Mouse (Mus musculus) monocyte, adult 5-6 weeks (primary cell): ENCODE results near the gene Rbm6. TPM values are rescaled to one million over a fixed set of nuclear protein-coding genes. Genes with fewer than 3 reads are reported as not detected.

Experiments
- ATAC-seq: fragments of 153-309, 156-312 bp; replicated peaks from 2 replicates; pipeline ENCODE4 v1.8.0; 2017; ENCODE audit warnings: mild to moderate bottlenecking; ENCODE audit not compliant: low TSS enrichment, insufficient number of reproducible peaks, severe bottlenecking, poor library complexity, low FRiP score
- total RNA-seq: library from RNA; stranded (forward); fragments of 200-1000, 200-491, 200-594 nt; gene quantifications from 3 replicates; pipeline ENCODE4 v1.2.3, GENCODE M21; 2017

The Rbm6 gene
- total RNA-seq, 1 experiment from 2014 or later: 166 TPM

GRCm38 (mm10) chr9:107888267-107888850 is 15.3 kb upstream of the Rbm6 start:
- no peak for ATAC-seq

- peak; percentile 96 for ATAC-seq
Measured at GRCm38 (mm10) chr9:107887804-107888266, 14.8 kb upstream of the Rbm6 start, which contains the start of gene Mon1a. TSS of gene Mon1a (plus strand) at chr9:107888151.

GRCm38 (mm10) chr9:107880411-107880810 is 7.4 kb upstream of the Rbm6 start:
- no peak for ATAC-seq

- peak; percentile 98 for ATAC-seq
Measured at GRCm38 (mm10) chr9:107872350-107873098, 513 bp downstream of the Rbm6 start.

GRCm38 (mm10) chr9:107866081-107866480 is 7.0 kb downstream of the Rbm6 start:
- no peak for ATAC-seq

GRCm38 (mm10) chr9:107864493-107864892 is 8.5 kb downstream of the Rbm6 start:
- ATAC-seq: no peak

- no peak for ATAC-seq
Measured at GRCm38 (mm10) chr9:107858343-107858742, 14.7 kb downstream of the Rbm6 start.

GRCm38 (mm10) chr9:107848922-107849321 is 24.1 kb downstream of the Rbm6 start:
- ATAC-seq: no peak

- no peak for ATAC-seq
Measured at GRCm38 (mm10) chr9:107842709-107843108, 30.3 kb downstream of the Rbm6 start.

- ATAC-seq: no peak
Measured at GRCm38 (mm10) chr9:107838869-107839268, 34.2 kb downstream of the Rbm6 start.

GRCm38 (mm10) chr9:107833826-107834225 is 39.2 kb downstream of the Rbm6 start:
- no peak for ATAC-seq

GRCm38 (mm10) chr9:107831765-107832164 is 41.3 kb downstream of the Rbm6 start:
- ATAC-seq: no peak

GRCm38 (mm10) chr9:107812132-107812531 is 60.9 kb downstream of the Rbm6 start:
- ATAC-seq: no peak

- no peak for ATAC-seq
Measured at GRCm38 (mm10) chr9:107810985-107811384, 62.1 kb downstream of the Rbm6 start.

GRCm38 (mm10) chr9:107791714-107792113 is 81.3 kb downstream of the Rbm6 start:
- ATAC-seq: no peak

- no peak for ATAC-seq
Measured at GRCm38 (mm10) chr9:107782536-107783203, 90.4 kb downstream of the Rbm6 start.

- no peak for ATAC-seq
Measured at GRCm38 (mm10) chr9:107776809-107777208, 96.2 kb downstream of the Rbm6 start.

GRCm38 (mm10) chr9:107774411-107774810 is 98.6 kb downstream of the Rbm6 start:
- no peak for ATAC-seq

- no peak for ATAC-seq
Measured at GRCm38 (mm10) chr9:107771782-107772181, 101.3 kb downstream of the Rbm6 start.
